Mouse (Mus musculus): ENCODE results near the gene Itpripl2.

Gene Itpripl2

GRCm38 (mm10) chr7:118489706-118490665, 1.8 kb downstream of the Itpripl2 start:
- in situ Hi-C loops (cut with MboI, MseI), result no loop called here

DNA sequence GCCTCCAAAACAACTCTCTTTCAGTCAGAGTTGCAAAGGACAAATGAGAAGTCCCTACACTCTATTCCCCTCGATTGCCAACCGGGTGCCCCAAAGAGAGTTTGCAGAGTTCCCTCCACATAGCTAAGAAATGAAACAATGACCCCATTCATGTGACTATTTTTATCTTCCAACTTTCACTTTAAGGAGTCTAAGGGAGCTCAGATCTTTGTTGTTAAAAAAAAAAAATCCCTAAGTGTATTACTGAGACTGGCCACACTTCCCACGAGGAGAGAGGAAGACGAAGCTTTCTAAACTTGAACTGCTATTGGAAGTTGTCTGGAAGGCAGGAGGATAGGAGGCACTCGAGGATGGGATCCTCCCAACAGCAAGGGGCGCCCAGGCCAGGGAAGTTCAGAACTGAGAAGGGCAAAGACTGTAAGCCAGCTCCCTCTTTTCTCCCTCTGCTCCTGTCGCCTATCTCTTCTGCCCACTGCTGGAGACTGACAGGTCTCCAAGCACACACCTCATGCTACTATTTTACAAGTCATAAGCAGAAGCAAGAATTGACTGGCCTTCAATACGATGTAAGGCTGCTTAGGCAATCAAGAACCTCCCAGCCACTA, 3.6 kb downstream of the Itpripl2 start:
- in situ Hi-C loops (cut with MboI, MseI), result no loop called here

GRCm38 (mm10) chr7:118486917-118487316, 4.9 kb downstream of the Itpripl2 start:
- in situ Hi-C loops (cut with MboI, MseI), result no loop called here

DNA sequence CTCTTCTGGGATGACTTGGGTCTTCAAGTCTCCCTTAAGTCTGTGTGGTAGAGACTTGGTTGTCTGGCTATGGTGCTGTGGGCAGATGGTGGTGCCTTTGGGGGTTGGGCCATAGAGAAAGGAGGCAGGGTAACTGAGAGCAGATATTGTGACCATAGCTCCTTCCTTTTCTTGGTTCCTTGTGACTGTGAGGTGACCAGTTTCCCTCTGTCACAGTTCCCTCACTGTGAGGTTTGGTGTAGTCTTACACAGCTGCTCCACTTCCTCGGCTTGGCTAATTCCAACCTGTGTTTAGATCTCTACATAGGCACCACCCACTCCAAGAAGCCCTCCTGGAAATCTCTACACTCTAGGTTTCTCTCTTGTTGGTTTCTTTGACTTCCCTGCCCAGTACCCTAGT, 7.8 kb downstream of the Itpripl2 start:
- in situ Hi-C loops (cut with MboI, MseI), result no loop called here

GRCm38 (mm10) chr7:118482001-118482400, 9.8 kb downstream of the Itpripl2 start:
- in situ Hi-C loops (cut with MboI, MseI), result no loop called here

- in situ Hi-C loops (cut with MboI, MseI), result no loop called here
Observed at GRCm38 (mm10) chr7:118481047-118481810, 10.5 kb downstream of the Itpripl2 start.

DNA sequence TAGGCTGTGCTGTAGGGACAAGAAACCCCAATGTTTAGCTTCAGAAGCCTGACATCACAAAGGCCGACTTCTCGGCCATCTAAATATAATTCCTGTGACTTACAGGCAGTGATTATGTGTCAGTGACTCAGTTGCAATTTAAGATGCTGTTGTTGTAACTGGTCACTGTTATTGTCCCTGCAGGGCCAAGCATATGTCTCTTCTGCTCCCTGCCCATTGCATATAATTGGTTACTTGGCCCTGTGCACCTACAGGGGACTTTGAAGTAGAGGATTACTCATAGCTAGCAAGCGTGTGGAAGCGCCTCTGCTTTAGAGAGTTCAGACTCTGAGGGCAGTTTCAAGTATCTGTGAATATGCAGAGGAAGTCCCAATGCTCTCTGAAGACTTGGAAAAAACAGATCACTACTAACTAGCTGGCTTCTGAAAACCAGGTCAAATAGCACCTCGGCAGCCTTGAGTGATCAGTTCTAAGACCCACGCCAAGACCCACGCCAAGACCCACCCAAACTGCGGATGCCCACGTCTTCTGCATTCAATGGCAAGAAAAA, 11.5 kb downstream of the Itpripl2 start:
- in situ Hi-C loops (cut with MboI, MseI), result no loop called here

GRCm38 (mm10) chr7:118478835-118479312, 12.9 kb downstream of the Itpripl2 start:
- in situ Hi-C loops (cut with MboI, MseI), result no loop called here

GRCm38 (mm10) chr7:118476428-118476827, 15.3 kb downstream of the Itpripl2 start:
- in situ Hi-C loops (cut with MboI, MseI), result no loop called here

DNA sequence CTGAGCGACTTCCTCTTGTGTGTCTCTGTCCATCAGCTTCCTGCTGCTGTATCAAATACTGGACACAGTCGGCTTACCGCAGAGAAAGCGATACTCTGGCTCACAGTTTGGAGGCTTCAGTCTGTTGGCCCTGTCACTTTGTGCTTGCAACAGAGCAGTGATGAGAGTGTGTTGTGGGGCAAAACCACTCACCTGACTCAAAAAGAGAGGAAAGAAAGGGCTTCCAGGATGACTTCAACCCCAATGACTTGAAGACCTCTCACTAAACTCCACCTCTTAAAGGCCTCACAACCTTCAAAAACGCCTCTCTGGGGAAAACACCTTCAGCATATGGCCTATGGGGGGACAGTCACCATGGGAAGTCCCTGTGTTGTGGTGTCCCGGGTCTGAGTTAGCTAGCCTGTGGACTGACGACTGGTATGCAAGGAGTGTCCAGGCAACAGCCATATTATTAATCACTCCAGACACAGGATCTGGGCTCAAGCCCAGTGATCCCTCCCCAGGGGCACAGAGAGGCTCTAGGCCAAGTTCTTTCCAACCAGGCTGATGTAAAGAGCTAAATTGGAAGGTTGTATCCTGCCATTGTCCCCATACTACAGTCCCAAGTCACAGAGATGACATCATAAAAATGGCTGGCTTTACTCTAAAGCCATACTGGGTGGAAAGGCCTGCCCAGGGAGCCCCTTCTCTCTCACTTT, 16.6 kb downstream of the Itpripl2 start:
- in situ Hi-C loops (cut with MboI, MseI), result no loop called here

DNA sequence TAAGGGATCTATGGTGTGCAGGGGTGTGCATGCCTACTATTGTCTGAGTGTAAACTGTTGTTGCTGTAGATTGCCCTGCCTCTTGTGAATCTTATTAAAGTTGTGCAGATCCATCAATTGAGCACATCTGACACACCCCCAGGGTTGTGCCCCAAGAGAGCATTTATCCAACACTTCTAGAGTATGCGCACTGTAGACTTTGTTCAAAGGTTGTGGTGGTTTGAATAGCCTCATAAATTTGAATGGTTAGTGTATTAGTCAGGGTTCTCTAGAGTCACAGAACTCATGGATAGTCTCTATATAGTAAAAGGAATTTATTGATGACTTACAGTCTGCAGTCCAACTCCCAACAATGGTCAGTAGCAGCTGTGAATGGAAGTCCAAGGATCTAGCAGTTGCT, 18.9 kb downstream of the Itpripl2 start:
- in situ Hi-C loops (cut with MboI, MseI), result no loop called here

- in situ Hi-C loops (cut with MboI, MseI), result no loop called here
Observed at GRCm38 (mm10) chr7:118468060-118468459, 23.7 kb downstream of the Itpripl2 start.

- in situ Hi-C loops (cut with MboI, MseI), result no loop called here
Observed at GRCm38 (mm10) chr7:118464432-118464831, 27.3 kb downstream of the Itpripl2 start.

GRCm38 (mm10) chr7:118462818-118463762, 28.7 kb downstream of the Itpripl2 start:
- in situ Hi-C loops (cut with MboI, MseI), result no loop called here

DNA sequence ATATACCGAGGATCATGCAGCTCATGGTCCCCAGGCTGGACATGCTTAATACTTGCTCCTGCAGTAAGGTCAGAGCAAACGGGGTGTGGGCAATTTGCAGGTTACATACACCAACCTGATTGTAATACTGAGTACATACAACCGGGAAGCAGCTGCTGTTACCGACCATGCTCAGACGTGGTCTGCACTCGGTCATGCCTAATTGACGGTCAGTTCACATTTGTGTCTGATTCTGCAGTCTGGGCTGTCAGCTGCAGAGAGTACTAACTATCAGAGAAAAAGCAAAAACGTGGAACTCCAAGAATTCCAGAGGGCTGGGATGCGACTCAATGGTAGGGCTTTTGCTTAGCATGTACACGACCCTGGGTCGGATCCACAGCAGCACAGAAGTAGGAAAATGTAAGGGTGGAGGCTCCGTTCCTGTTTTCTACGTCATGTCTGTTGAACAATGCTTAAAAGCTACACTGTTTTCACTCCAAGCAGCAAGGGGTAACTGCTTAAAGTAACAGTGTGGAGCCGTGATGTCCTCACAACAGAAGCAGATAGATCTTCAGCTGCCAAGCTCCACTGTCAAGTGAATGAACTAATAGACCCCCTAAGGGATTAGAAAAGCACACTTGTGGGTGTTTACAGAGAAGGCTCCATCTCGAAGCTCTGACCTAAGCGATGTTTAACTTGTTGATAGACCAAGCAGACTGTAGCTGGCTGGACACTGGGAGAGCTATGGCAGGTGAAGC, 30.2 kb downstream of the Itpripl2 start:
- in situ Hi-C loops (cut with MboI, MseI), result no loop called here

DNA sequence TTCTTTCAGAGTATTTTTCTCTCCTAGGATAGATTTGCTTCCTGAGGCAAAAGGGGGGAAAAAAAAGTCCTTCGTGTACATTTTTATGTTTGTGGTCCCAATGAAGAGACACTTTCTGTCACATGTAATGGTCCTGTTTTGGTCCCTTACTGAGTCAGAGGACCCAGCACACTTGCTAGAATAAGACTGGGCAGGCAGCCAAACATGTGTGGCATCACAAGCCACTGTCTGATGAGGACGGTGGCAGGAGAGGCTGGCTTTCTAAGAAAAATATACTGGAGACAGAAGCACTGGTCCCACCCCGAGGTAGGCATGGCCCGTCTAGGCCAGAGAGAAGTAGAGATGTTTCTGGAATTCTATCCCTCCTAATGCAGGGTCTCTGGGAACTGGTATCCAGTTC, 38.1 kb downstream of the Itpripl2 start:
- in situ Hi-C loops (cut with MboI, MseI), result no loop called here

- in situ Hi-C loops (cut with MboI, MseI), result no loop called here
Observed at GRCm38 (mm10) chr7:118452940-118453339, 38.8 kb downstream of the Itpripl2 start.

DNA sequence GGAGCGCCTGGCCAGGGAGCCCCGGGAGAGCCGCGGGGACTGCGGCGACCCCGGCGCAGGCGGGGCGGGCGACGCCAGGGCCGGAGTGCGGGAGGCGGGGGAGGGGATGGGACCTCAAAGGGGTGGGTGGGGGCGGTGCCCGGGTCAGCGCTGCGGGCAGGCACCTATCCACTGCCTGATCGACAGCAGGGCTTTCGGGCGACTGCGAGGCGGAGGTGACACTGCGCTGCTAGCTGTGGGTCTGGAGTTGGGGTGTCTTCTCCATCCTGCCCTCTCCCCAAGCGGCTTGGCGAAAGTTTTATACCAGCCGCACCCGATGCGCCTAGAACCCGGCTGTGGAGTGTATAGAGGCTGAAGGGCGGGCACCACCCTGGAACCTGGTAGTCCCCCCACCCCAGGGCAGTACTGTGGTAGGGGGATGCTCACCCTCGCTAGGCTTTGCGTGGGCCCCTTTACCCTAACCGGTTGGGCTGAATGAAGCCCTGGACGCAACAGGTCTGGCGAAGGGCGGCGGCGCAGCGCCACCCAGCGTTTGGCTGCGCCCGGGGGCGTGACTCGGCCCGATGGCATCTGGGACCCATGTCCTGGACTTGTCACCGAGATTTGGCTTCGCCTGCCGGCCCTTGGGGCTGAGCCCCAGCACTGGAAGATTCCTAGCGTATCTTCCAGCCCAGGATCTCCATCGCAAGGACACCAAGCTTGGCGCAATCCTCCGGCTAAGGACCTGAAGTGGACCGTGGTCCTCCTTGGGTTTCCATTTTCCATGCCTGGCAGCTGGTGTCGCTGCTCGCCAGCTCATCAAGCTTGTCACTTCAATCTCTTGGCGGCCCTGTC, 43.4 kb downstream of the Itpripl2 start, which contains the start of gene Syt17:
TSS of gene Syt17 (minus strand) at position 89 of the 834 bp plus-strand sequence.
- in situ Hi-C loops (cut with MboI, MseI), result loop anchor here (10.0 kb wide), 2 partner anchors 66 to 146 kb away; partner anchors contain the start of gene Tmc5 (in 1 of the 2)

Data from T-helper 17 cell (primary cell).